Mouse (Mus musculus) limb, embryonic 13.5 days (tissue): ENCODE measurements around the gene Top3a. TPM values are rescaled to one million over a fixed set of nuclear protein-coding genes. Genes with fewer than 3 reads are reported as not detected.
"Not testable (repeated sequence)": the region's sequence is repeated elsewhere in the genome, so short reads cannot be mapped to it uniquely, and the experiment has no call there.

Source experiments
- ATAC-seq: fragments of 200-750 bp; cut with Nextera tagmentation; 2 replicates; pipeline ENCODE4 v1.8.0; 2017; ENCODE audit warnings: low read depth, moderate number of reproducible peaks, moderate TSS enrichment; ENCODE audit not compliant: low FRiP score
- H3K27ac ChIP-seq: fragments of 300-500 bp; sonication (generic); 2 replicates; pipeline ENCODE4 v1.5.1; 2015; ENCODE audit warnings: inconsistent platforms, mild to moderate bottlenecking, moderate library complexity
- H3K27me3 ChIP-seq: fragments of 300-500 bp; sonication (generic); 2 replicates; pipeline ENCODE4 v1.6.1; 2015; ENCODE audit warnings: mild to moderate bottlenecking, inconsistent platforms
- H3K36me3 ChIP-seq: fragments of 300-500 bp; sonication (generic); 2 replicates; pipeline ENCODE4 v1.6.1; 2015; ENCODE audit warnings: inconsistent platforms, mild to moderate bottlenecking, moderate library complexity
- H3K4me1 ChIP-seq: fragments of 300-500 bp; sonication (generic); 2 replicates; pipeline ENCODE4 v1.6.1; 2015; ENCODE audit warnings: inconsistent platforms
- H3K4me2 ChIP-seq: fragments of 300-500 bp; sonication (generic); replicated peaks from 2 replicates; pipeline ENCODE4 v1.6.1; 2015; ENCODE audit warnings: inconsistent platforms, mild to moderate bottlenecking, moderate library complexity
- H3K4me3 ChIP-seq: fragments of 300-500 bp; sonication (generic); 2 replicates; pipeline ENCODE4 v1.5.1; 2015; ENCODE audit warnings: moderate library complexity, mild to moderate bottlenecking, inconsistent platforms
- H3K9ac ChIP-seq: fragments of 300-500 bp; sonication (generic); 2 replicates; pipeline ENCODE4 v1.6.1; 2015; ENCODE audit warnings: mild to moderate bottlenecking, inconsistent platforms
- H3K9me3 ChIP-seq: fragments of 300-500 bp; sonication (generic); 2 replicates; pipeline ENCODE4 v1.6.1; 2016; ENCODE audit warnings: inconsistent platforms
- WGBS: fragments of 180-500 bp; shearing (Covaris S2); methylation state at CpG from one replicate; pipeline ENCODE4 v1.1.7; 2015; 5-methylcytosine and 5-hydroxymethylcytosine counted together
- polyA plus RNA-seq: library from polyadenylated mRNA; unstranded; fragments of >200 nt; fragmentation: Nextera tagmentation; extraction: Ambion mirVana; gene quantifications from 2 replicates; pipeline ENCODE4 v1.2.1, GENCODE M21; 2015

Top3a gene
- polyA plus RNA-seq, result 18.9 and 22.0 TPM in 2 replicates

DNA sequence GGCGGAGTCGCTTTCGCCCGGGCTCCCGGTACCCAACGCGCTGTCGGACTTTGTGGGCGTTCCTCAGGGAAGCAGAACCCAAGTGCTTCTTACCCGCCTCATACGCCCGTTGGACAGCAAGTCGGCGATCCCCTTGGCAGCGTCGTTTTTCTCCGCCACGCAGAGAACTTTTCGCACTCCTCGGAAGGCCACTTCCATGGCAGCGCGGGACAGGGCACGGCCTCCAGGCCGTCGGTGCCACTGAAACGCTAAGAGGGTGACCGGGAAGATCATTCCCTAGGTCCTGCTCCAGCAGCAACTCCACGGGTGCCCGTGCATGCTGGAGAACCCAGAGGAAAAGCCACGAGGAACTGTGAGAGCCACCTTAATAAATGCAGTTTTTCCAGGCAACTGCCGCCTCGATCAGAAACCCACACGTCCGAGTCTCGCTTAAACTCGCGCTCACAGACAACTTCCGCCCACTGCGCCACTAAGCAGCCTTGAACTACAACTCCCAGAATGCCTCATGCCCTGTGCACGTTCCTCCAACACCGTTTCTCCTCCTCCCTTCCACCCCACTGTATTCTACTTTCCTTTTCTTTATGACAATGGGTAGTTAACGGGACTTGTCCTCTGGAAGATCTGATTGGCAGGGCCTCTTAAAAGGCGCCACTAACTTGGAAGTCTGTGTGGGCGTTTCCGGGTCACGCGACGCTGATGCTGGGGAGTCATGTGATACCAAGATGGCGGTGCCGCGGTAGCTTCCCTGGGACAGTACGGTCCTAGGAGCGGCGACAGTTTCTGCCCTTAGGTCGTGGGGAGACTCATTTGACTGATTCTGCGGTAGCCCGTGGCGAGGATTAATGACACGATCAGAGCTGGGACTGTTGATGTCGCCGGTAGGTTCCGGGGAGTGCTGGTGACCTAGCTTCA is at the start of gene Top3a, which contains the start of gene Smcr8:
Top3a (minus strand) TSS at position 537 of the 912 bp plus-strand sequence.
Smcr8 (plus strand) TSS at position 696 of the 912 bp plus-strand sequence.
- peak within 1 kb of the TSS; percentile 83 for H3K4me3 ChIP-seq
- peak within 1 kb of the TSS; percentile 88 for H3K27ac ChIP-seq
- no peaks in the 10 kb centered on the region for H3K9me3 ChIP-seq
- peaks cover 69% of the 10 kb centered on the region for H3K4me1 ChIP-seq
- H3K27me3 ChIP-seq, result no peaks in the 10 kb centered on the region
- H3K9ac ChIP-seq, result peak within 1 kb of the TSS; percentile 84
- H3K36me3 ChIP-seq, result peaks cover 33% of the 10 kb centered on the region
- peak within 1 kb of the TSS; percentile 91 for H3K4me2 ChIP-seq
- peak; percentile 97 for ATAC-seq
- WGBS, result under 1% methylated on average over 62 of the region's 62 CpGs

DNA sequence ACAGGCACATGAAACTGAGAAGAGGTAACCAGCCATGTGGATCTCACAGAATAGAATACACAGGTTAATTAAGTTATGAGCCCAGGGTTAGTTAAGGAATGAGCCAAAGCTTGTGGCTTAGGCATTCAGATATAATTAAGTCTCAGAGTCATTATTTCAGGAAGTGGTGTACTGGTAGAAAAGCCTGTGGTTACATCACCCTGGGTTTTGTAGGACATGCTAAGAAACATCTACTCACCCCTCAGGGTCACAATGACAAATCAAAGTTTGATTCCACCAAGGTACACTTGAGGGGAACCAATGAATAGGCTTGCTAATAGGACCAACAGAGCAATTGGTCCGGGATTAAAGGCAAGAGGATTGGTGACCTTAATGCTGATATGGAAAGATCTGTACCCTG is 49.5 kb upstream of the Top3a start:
- ATAC-seq, result no peak
- no peak overlapping the region for H3K4me2 ChIP-seq
- 61% methylated on average over 1 of the region's 1 CpGs for WGBS
- peaks cover 8% of the 10 kb centered on the region for H3K4me1 ChIP-seq
- no peak overlapping the region for H3K27ac ChIP-seq
- H3K9ac ChIP-seq, result no peak overlapping the region
- no peaks in the 10 kb centered on the region for H3K27me3 ChIP-seq
- no peaks in the 10 kb centered on the region for H3K36me3 ChIP-seq
- H3K9me3 ChIP-seq, result no peaks in the 10 kb centered on the region
- H3K4me3 ChIP-seq, result no peak overlapping the region

DNA sequence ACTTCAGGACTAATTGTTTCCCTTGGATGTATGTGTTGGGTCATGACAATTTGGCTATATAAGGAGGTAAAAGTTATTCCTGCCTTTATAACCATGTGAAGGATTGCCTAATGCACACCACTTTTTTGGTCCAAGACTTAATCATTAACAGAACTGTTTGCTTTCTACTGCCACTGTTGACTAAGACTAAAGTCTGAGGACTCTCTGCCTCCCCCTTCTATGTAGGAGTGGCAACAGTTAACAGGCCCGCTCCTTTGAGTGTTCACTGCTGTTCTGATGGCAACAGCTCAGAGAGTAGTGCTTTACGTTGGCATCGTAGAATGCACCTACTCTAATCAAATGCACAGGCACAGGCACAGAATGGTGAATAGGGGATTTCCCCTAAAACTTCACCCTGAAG is 48.0 kb upstream of the Top3a start:
- no peaks in the 10 kb centered on the region for H3K27me3 ChIP-seq
- 84% methylated on average over 3 of the region's 3 CpGs for WGBS
- H3K4me2 ChIP-seq, result no peak overlapping the region
- H3K4me3 ChIP-seq, result no peak overlapping the region
- no peak overlapping the region for H3K9ac ChIP-seq
- ATAC-seq, result no peak
- H3K9me3 ChIP-seq, result no peaks in the 10 kb centered on the region
- H3K36me3 ChIP-seq, result no peaks in the 10 kb centered on the region
- no peak overlapping the region for H3K27ac ChIP-seq
- H3K4me1 ChIP-seq, result no peaks in the 10 kb centered on the region

DNA sequence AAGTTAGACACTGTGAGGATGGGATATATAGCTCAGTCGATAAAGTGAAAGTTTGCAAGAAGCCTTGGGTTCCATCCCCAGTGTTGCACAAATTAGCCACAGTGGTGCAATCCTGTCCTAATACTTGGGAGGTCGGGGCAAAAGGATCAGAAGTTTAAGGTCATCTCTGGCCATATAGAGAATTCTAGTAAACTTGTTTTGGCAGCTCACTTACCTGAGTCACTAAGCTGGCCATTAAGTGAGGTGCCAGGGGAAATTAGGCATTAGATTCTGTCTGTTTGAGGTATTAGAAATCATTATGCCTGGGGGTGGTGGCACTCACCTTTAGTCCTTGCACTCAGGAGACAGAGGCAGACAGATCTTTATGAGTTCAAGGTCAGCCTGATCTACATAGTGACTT is 46.6 kb upstream of the Top3a start:
- Histone ChIP-seq H3K27me3 (no peaks in the 10 kb centered on the region), H3K36me3 (no peaks in the 10 kb centered on the region), H3K9me3 (no peaks in the 10 kb centered on the region), H3K4me1 (no peaks in the 10 kb centered on the region), H3K27ac (no peak overlapping the region), H3K4me2 (no peak overlapping the region), H3K9ac (no peak overlapping the region), H3K4me3 (no peak overlapping the region)
- ATAC-seq, result no peak
- WGBS, result 56% methylated on average over 2 of the region's 2 CpGs

DNA sequence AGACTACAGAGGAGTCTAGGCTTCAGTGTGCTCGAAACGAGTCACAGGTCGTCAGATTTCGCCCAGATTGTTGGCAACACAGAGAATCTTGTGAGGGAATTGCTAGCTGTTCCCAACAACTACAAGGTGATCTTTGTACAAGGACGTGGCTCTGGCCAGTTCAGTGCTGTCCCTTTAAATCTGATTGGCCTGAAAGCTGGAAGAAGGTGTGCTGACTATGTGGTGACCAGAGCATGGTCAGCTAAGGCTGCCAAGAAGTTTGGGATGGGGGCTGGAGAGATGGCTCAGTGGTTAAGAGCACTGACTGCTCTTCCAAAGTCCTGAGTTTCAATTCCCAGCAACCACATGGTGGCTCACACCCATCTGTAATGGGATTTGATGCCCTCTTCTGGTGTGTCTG is 39.2 kb upstream of the Top3a start:
- Histone ChIP-seq H3K36me3 (no peaks in the 10 kb centered on the region), H3K27ac (no peak overlapping the region), H3K4me1 (no peaks in the 10 kb centered on the region), H3K9me3 (no peaks in the 10 kb centered on the region), H3K4me2 (no peak overlapping the region), H3K4me3 (no peak overlapping the region), H3K27me3 (no peaks in the 10 kb centered on the region), H3K9ac (no peak overlapping the region)
- no peak for ATAC-seq
- 68% methylated on average over 5 of the region's 5 CpGs for WGBS

DNA sequence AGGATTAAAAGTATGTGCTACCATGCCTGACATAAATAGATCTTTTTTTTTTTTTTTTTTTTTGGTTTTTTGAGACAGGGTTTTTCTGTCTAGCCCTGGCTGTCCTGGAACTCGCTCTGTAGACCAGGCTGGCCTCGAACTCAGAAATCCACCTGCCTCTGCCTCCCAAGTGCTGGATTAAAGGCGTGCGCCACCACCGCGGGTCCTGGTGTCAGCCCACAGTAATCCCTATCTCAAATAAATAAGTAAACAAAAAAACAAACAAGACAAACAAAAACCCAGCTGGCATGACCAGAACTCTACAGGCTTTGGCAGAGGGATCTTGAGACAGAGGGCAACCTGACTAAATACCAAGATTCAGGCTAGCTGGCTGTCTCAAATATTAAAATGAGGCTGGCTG is 34.5 kb upstream of the Top3a start, which contains the start of gene Shmt1:
Shmt1 (minus strand) TSS at position 101 of the 400 bp plus-strand sequence.
- not testable (repeated sequence) for H3K27ac ChIP-seq, ATAC-seq
- WGBS, result 43% methylated on average over 6 of the region's 6 CpGs

DNA sequence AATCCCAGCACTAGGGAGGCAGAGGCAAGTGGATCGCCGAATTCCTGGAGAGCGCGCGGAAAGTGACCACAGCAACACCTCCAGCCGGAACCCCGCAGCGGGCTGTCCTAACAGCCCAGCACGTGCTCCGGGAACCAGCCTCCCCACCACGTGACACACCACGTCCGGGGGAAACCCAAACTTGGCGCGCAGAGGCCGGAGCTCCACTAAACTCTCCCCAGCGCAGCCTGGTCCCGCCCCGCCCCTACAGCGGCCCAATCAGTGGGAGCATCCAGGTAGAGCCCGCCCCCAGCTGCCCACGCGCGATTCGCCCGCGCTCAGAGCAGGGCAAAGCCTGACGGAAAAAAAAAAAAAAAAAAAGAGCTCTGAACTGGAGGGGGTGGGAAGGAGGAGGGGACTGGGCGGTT is 33.9 kb upstream of the Top3a start:
- ATAC-seq, result peak; percentile 100
- H3K9me3 ChIP-seq, result no peaks in the 10 kb centered on the region
- 0% methylated on average over 29 of the region's 29 CpGs for WGBS
- H3K4me1 ChIP-seq, result peaks cover 27% of the 10 kb centered on the region
- H3K9ac ChIP-seq, result peak overlapping the region; percentile 62
- H3K27me3 ChIP-seq, result no peaks in the 10 kb centered on the region
- peak overlapping the region; percentile 83 for H3K4me2 ChIP-seq
- no peak overlapping the region for H3K27ac ChIP-seq
- H3K4me3 ChIP-seq, result peak overlapping the region; percentile 55
- H3K36me3 ChIP-seq, result no peaks in the 10 kb centered on the region; the same call in 1 of the 2 replicates

More for the DNA sequence above, 34.5 kb upstream of the Top3a start, which contains the start of gene Shmt1:
- peak within 1 kb of the TSS; percentile 55 for H3K4me3 ChIP-seq
- H3K9me3 ChIP-seq, H3K36me3 ChIP-seq, H3K27me3 ChIP-seq: not testable (repeated sequence)
- peak within 1 kb of the TSS; percentile 62 for H3K9ac ChIP-seq
- H3K4me1 ChIP-seq, result peaks cover 27% of the 10 kb centered on the region
- peak within 1 kb of the TSS; percentile 83 for H3K4me2 ChIP-seq

DNA sequence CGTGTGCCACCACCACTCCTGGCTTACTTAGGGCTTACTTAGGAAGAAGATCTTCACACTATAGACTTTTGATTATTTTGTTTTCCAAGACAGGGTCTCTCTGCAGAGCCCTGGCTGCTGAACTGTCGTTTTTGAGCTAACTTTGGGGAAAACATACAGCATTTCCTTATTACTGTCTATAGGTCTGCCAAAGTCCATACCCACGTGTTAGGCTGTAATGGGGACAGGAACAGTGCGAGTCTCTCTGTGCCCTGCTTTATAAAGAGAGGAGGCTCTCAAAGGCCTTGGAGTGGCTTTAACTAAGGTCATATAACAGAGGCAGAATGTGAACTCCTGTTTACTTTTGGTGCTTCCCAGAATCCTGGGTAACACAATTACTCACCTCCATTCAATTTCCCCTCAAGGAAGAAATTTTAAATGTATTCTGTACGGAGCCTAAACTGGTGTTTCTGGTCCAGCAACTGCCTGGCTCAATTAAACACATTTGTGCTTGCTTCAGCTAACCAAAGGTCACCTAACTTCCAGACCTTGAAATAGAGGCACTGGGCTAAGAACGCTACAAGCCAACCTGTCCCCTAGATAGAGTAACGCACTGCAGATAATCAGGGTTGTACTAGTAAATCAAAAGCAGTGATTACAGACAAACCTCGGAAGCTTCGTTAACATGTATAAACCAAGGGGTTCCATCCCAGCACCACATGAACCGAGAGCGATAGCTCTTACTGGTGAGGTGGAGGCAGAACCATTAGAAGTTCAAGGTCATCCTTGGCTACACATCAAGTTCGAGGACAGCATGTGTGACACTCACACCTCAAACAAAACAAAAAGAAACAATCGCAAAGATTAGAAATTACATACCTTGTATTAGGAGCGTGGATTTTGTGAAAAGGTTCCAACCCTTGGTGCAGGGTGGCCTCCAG is 33.1 kb upstream of the Top3a start:
- Histone ChIP-seq H3K36me3 (no peaks in the 10 kb centered on the region; the same call in 1 of the 2 replicates), H3K4me1 (peaks cover 27% of the 10 kb centered on the region), H3K4me3 (peak overlapping the region; percentile 55), H3K27ac (no peak overlapping the region), H3K9me3 (no peaks in the 10 kb centered on the region), H3K4me2 (peak overlapping the region; percentile 83), H3K9ac (peak overlapping the region; percentile 62), H3K27me3 (no peaks in the 10 kb centered on the region)
- 10% methylated on average over 14 of the region's 14 CpGs for WGBS
- ATAC-seq, result no peak

DNA sequence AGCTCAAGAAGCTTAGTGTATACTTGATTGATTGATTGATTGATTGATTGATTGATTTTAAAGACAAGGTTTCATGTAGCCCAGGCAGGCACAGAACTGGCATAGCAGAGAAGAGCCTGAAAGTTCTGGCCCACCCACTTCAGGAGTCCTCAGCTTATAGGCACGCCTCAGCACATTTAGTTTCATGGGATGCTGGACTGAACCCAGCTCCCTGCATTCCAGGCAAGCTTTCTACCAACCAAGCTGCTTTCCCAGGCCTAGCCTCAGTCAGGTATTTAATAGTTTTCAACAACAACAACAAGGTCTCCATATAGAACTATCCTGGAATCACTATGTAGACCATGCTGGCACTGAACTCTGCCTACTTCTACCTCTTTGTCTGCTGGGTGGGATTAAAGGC is 32.4 kb upstream of the Top3a start:
- WGBS, result 33% methylated on average over 1 of the region's 1 CpGs
- Histone ChIP-seq H3K36me3 (no peaks in the 10 kb centered on the region; the same call in 1 of the 2 replicates), H3K9ac (peak overlapping the region; percentile 39; the same call in 1 of the 2 replicates), H3K4me3 (peak overlapping the region; percentile 55; the same call in 1 of the 2 replicates), H3K4me1 (peaks cover 27% of the 10 kb centered on the region), H3K27me3 (no peaks in the 10 kb centered on the region), H3K27ac (no peak overlapping the region), H3K9me3 (no peaks in the 10 kb centered on the region), H3K4me2 (peak overlapping the region; percentile 83)
- no peak for ATAC-seq

DNA sequence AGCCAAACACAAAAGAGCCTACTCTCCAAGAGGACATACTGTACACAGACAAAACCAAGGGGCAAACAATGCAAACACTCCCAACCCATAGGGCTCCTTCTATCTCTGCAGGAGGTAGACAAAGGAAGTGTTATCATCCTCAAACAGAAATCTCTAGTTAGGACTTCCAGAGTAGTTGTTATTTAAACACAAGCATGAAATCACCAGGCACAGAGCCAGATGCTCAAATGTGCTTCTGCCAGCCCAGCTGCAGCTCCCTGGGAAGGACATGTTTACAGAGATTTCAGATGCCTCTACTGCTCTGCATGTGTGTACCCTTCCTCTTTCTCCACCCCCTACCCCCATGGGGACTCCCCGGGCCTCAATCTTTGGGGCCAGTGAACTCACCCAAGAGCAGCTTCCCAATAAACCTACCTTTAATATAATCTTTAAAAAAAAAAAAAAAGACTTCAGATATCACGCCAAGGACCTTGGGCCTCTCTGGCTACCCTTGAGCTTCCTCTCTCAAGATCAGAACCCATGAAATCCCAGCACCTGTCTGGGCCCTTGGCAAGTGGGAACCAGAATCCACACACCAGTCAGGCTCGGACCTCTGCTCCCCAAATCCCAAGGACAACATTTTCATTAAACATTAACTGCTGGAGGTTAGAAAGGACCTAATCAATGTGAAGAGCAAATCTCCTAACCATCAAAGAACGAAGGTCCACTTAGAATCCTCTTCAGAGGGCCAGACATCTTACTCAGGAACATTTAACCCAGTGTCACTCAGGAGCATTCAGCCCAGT is 31.3 kb upstream of the Top3a start:
- H3K36me3 ChIP-seq, result peaks cover 9% of the 10 kb centered on the region
- no peak for ATAC-seq
- peaks cover 27% of the 10 kb centered on the region for H3K4me1 ChIP-seq
- 75% methylated on average over 4 of the region's 4 CpGs for WGBS
- H3K27me3 ChIP-seq, result no peaks in the 10 kb centered on the region
- no peak overlapping the region for H3K4me3 ChIP-seq
- H3K27ac ChIP-seq, result no peak overlapping the region
- H3K4me2 ChIP-seq, result no peak overlapping the region
- H3K9ac ChIP-seq, result no peak overlapping the region
- H3K9me3 ChIP-seq, result no peaks in the 10 kb centered on the region

DNA sequence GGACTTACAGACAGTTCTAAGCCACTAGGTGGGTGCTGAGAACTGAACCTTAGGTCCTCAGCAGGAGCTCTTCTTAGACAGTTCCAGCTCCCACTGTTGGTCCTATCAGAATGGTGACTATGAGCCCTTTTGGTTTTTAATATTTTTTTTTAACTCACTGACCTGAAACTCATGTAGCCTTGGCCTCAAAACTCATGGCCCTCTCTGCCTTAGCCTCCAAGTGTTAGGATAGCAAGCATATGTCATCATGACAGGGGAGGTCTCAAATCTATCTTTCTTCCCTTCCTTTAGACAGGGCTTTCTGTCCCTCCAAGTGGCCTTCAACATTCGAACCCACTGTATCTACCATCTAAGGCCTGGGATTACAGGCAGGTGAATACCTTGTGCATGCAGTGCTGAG is 23.7 kb upstream of the Top3a start:
- no peak overlapping the region for H3K27ac ChIP-seq
- H3K9me3 ChIP-seq, result no peaks in the 10 kb centered on the region
- H3K4me3 ChIP-seq, result no peak overlapping the region
- peaks cover 64% of the 10 kb centered on the region for H3K36me3 ChIP-seq
- no peak for ATAC-seq
- H3K9ac ChIP-seq, result no peak overlapping the region
- H3K27me3 ChIP-seq, result no peaks in the 10 kb centered on the region
- WGBS, result 91% methylated on average over 1 of the region's 1 CpGs
- no peaks in the 10 kb centered on the region for H3K4me1 ChIP-seq
- no peak overlapping the region for H3K4me2 ChIP-seq
